Mouse (Mus musculus): ENCODE measurements around the gene Olfr91. TPM values are rescaled to one million over a fixed set of nuclear protein-coding genes. Genes with fewer than 3 reads are reported as not detected.

Olfr91 gene
- total RNA-seq, 1 experiment: 0.13 TPM

GRCm38 (mm10) chr17:37050399-37050798, 47.7 kb downstream of the Olfr91 start:
- no peak overlapping the region for H3K27ac ChIP-seq (ENCODE audit: insufficient read depth, low read depth, low read length, poor library complexity, severe bottlenecking)
- peaks cover 5 to 7% of the 10 kb centered on the region in 2 experiments; a peak in 2 of 4 replicates for H3K4me1 ChIP-seq (ENCODE audit: control insufficient read depth in 2 of 2, insufficient read depth in 2 of 2, low read length in 2 of 2, poor library complexity in 1 of 2)
- H3K4me3 ChIP-seq (ENCODE audit: insufficient read depth in 1 of 2, low read depth in 1 of 2, low read length in 2 of 2, poor library complexity in 1 of 2, severe bottlenecking in 1 of 2): peak overlapping the region; percentile 79 to 87
- H3K36me3 ChIP-seq (ENCODE audit: control insufficient read depth, insufficient read depth, low read length, poor library complexity, severe bottlenecking): peaks cover 35% of the 10 kb centered on the region
- no peaks in the 10 kb centered on the region for H3K9me3 ChIP-seq (ENCODE audit: control insufficient read depth, insufficient read depth, low read depth, low read length)
- DNase-seq (ENCODE audit: low read depth, low spot score): peak; percentile 80
- peak overlapping the region; percentile 82 for H3K9ac ChIP-seq (ENCODE audit: insufficient read depth, low read depth, low read length, poor library complexity, severe bottlenecking)
- in situ Hi-C loops (cut with MboI; ENCODE audit: low sequenced_read_pairs in 2 of 2, unreplicated experiment in 2 of 2): no loop called here
- TF ChIP-seq ZC3H11A (IDR thresholded peaks at IDR 0.05; ENCODE audit: borderline replicate concordance, low read depth, low read length): no peak
- TF ChIP-seq ZNF384 (IDR thresholded peaks at IDR 0.05; ENCODE audit: low read depth, low read length): no peak
- no peak for TF ChIP-seq MAFK (IDR thresholded peaks at IDR 0.05; ENCODE audit: insufficient read depth, low read depth, low read length)
- no peak for TF ChIP-seq CHD2 (IDR thresholded peaks at IDR 0.05; ENCODE audit: low read depth, low read length)
- TF ChIP-seq HCFC1 (IDR thresholded peaks at IDR 0.05; ENCODE audit: borderline replicate concordance, insufficient read depth, low read length): no peak

GRCm38 (mm10) chr17:37049570-37050310, 48.3 kb downstream of the Olfr91 start:
- Histone ChIP-seq H3K9me3 (ENCODE audit: control insufficient read depth, insufficient read depth, low read depth, low read length) (no peaks in the 10 kb centered on the region), H3K4me1 (ENCODE audit: control insufficient read depth in 2 of 2, insufficient read depth in 2 of 2, low read length in 2 of 2, poor library complexity in 1 of 2) (peaks cover 5 to 8% of the 10 kb centered on the region in 2 experiments; a peak in 3 of 4 replicates), H3K4me3 (ENCODE audit: insufficient read depth in 1 of 2, low read depth in 1 of 2, low read length in 2 of 2, poor library complexity in 1 of 2, severe bottlenecking in 1 of 2) (peak overlapping the region; percentile 79 to 87), H3K27ac (ENCODE audit: insufficient read depth, low read depth, low read length, poor library complexity, severe bottlenecking) (peak overlapping the region; percentile 41), H3K9ac (ENCODE audit: insufficient read depth, low read depth, low read length, poor library complexity, severe bottlenecking) (peak overlapping the region; percentile 82), H3K36me3 (ENCODE audit: control insufficient read depth, insufficient read depth, low read length, poor library complexity, severe bottlenecking) (peaks cover 29% of the 10 kb centered on the region)
- DNase-seq (ENCODE audit: low read depth, low spot score): no peak
- in situ Hi-C loops (cut with MboI; ENCODE audit: low sequenced_read_pairs in 2 of 2, unreplicated experiment in 2 of 2): no loop called here
- TF ChIP-seq ZNF384 (IDR thresholded peaks at IDR 0.05; ENCODE audit: low read depth, low read length) (no peak), ZC3H11A (IDR thresholded peaks at IDR 0.05; ENCODE audit: borderline replicate concordance, low read depth, low read length) (no peak), MAFK (IDR thresholded peaks at IDR 0.05; ENCODE audit: insufficient read depth, low read depth, low read length) (no peak), HCFC1 (IDR thresholded peaks at IDR 0.05; ENCODE audit: borderline replicate concordance, insufficient read depth, low read length) (no peak), CHD2 (IDR thresholded peaks at IDR 0.05; ENCODE audit: low read depth, low read length) (no peak)

- Histone ChIP-seq H3K4me3 (ENCODE audit: insufficient read depth in 1 of 2, low read depth in 1 of 2, low read length in 2 of 2, poor library complexity in 1 of 2, severe bottlenecking in 1 of 2) (peak overlapping the region; percentile 26 to 46; a peak in 3 of 4 replicates), H3K36me3 (ENCODE audit: control insufficient read depth, insufficient read depth, low read length, poor library complexity, severe bottlenecking) (peaks cover 18% of the 10 kb centered on the region), H3K9ac (ENCODE audit: insufficient read depth, low read depth, low read length, poor library complexity, severe bottlenecking) (no peak overlapping the region), H3K4me1 (ENCODE audit: control insufficient read depth in 2 of 2, insufficient read depth in 2 of 2, low read length in 2 of 2, poor library complexity in 1 of 2) (peaks cover 5 to 9% of the 10 kb centered on the region in 2 experiments; a peak in 2 of 4 replicates), H3K9me3 (ENCODE audit: control insufficient read depth, insufficient read depth, low read depth, low read length) (no peaks in the 10 kb centered on the region), H3K27ac (ENCODE audit: insufficient read depth, low read depth, low read length, poor library complexity, severe bottlenecking) (no peak overlapping the region)
- TF ChIP-seq CHD2 (IDR thresholded peaks at IDR 0.05; ENCODE audit: low read depth, low read length): no peak
- no peak for TF ChIP-seq MAFK (IDR thresholded peaks at IDR 0.05; ENCODE audit: insufficient read depth, low read depth, low read length)
- TF ChIP-seq ZNF384 (IDR thresholded peaks at IDR 0.05; ENCODE audit: low read depth, low read length): no peak
- TF ChIP-seq ZC3H11A (IDR thresholded peaks at IDR 0.05; ENCODE audit: borderline replicate concordance, low read depth, low read length): no peak
- no peak for TF ChIP-seq HCFC1 (IDR thresholded peaks at IDR 0.05; ENCODE audit: borderline replicate concordance, insufficient read depth, low read length)
- in situ Hi-C loops (cut with MboI; ENCODE audit: low sequenced_read_pairs in 2 of 2, unreplicated experiment in 2 of 2): no loop called here
- DNase-seq (ENCODE audit: low read depth, low spot score): no peak
Observed at GRCm38 (mm10) chr17:37048383-37048782, 49.7 kb downstream of the Olfr91 start.

- Histone ChIP-seq H3K36me3 (ENCODE audit: control insufficient read depth, insufficient read depth, low read length, poor library complexity, severe bottlenecking) (peaks cover 16% of the 10 kb centered on the region), H3K9me3 (ENCODE audit: control insufficient read depth, insufficient read depth, low read depth, low read length) (no peaks in the 10 kb centered on the region), H3K9ac (ENCODE audit: insufficient read depth, low read depth, low read length, poor library complexity, severe bottlenecking) (no peak overlapping the region), H3K4me3 (ENCODE audit: insufficient read depth in 1 of 2, low read depth in 1 of 2, low read length in 2 of 2, poor library complexity in 1 of 2, severe bottlenecking in 1 of 2) (peak overlapping the region; percentile 46 to 97), H3K4me1 (ENCODE audit: control insufficient read depth in 2 of 2, insufficient read depth in 2 of 2, low read length in 2 of 2, poor library complexity in 1 of 2) (peaks cover 5 to 9% of the 10 kb centered on the region in 2 experiments; a peak in 2 of 4 replicates), H3K27ac (ENCODE audit: insufficient read depth, low read depth, low read length, poor library complexity, severe bottlenecking) (no peak overlapping the region)
- TF ChIP-seq HCFC1 (IDR thresholded peaks at IDR 0.05; ENCODE audit: borderline replicate concordance, insufficient read depth, low read length) (no peak), ZNF384 (IDR thresholded peaks at IDR 0.05; ENCODE audit: low read depth, low read length) (no peak), MAFK (IDR thresholded peaks at IDR 0.05; ENCODE audit: insufficient read depth, low read depth, low read length) (no peak), CHD2 (IDR thresholded peaks at IDR 0.05; ENCODE audit: low read depth, low read length) (no peak), ZC3H11A (IDR thresholded peaks at IDR 0.05; ENCODE audit: borderline replicate concordance, low read depth, low read length) (no peak)
- DNase-seq (ENCODE audit: low read depth, low spot score): no peak
- in situ Hi-C loops (cut with MboI; ENCODE audit: low sequenced_read_pairs in 2 of 2, unreplicated experiment in 2 of 2): no loop called here
Observed at GRCm38 (mm10) chr17:37047981-37048380, 50.1 kb downstream of the Olfr91 start.

Measured in ES-E14 (cell line).